Mouse (Mus musculus) MEL (cell line): ENCODE results near the gene Cfap43.

Experiments
- CTCF ChIP-seq, 3 experiments: IDR thresholded peaks in 2 of 3; conservative IDR thresholded peaks in 1 of 3; 2 replicates each; pipeline ENCODE4 v1.5.1; 2011 to 2012; ENCODE audit warnings: low read length in 3 of 3, low read depth in 2 of 3, mild to moderate bottlenecking in 2 of 3, improper control_type of control experiment in 1 of 3, inconsistent platforms in 1 of 3, mixed read lengths in 1 of 3, moderate library complexity in 1 of 3; ENCODE audit not compliant: control insufficient read depth in 1 of 3, insufficient read depth in 1 of 3, poor library complexity in 1 of 3, severe bottlenecking in 1 of 3
- E2F4 ChIP-seq: IDR thresholded peaks from 2 replicates; pipeline ENCODE4 v1.6.1; 2011; ENCODE audit warnings: low read depth, low read length, improper control_type of control experiment, borderline replicate concordance
- ETS1 ChIP-seq: IDR thresholded peaks from 2 replicates; pipeline ENCODE4 v1.6.1; 2012; ENCODE audit warnings: low read depth, mild to moderate bottlenecking, inconsistent platforms, low read length, improper control_type of control experiment, moderate library complexity
- GATA1 ChIP-seq: IDR thresholded peaks from 2 replicates; pipeline ENCODE4 v1.6.1; 2011; ENCODE audit warnings: low read depth, low read length, improper control_type of control experiment
- KAT2A ChIP-seq: conservative IDR thresholded peaks from 2 replicates; pipeline ENCODE4 v1.6.1; 2012; ENCODE audit warnings: low read depth, low read length, improper control_type of control experiment, inconsistent platforms
- MAX ChIP-seq: IDR thresholded peaks from 2 replicates; pipeline ENCODE4 v1.6.1; 2011; ENCODE audit warnings: low read length, improper control_type of control experiment
- MXI1 ChIP-seq: IDR thresholded peaks from 2 replicates; pipeline ENCODE4 v1.6.1; 2011; ENCODE audit warnings: mild to moderate bottlenecking, low read depth, low read length, improper control_type of control experiment
- NRF1 ChIP-seq: IDR thresholded peaks from 2 replicates; pipeline ENCODE4 v1.6.1; 2014; ENCODE audit warnings: low read depth, mild to moderate bottlenecking, inconsistent platforms, low read length, improper control_type of control experiment, moderate library complexity; ENCODE audit not compliant: poor library complexity, insufficient read depth, severe bottlenecking
- POLR2A ChIP-seq, 2 experiments: IDR thresholded peaks; 2 replicates each; pipeline ENCODE4 v1.6.1; 2011 to 2012; ENCODE audit warnings: low read length in 2 of 2, mild to moderate bottlenecking in 2 of 2, control low read depth in 1 of 2, improper control_type of control experiment in 1 of 2, low read depth in 1 of 2, moderate library complexity in 1 of 2; ENCODE audit not compliant: control insufficient read depth in 1 of 2, insufficient read depth in 1 of 2, poor library complexity in 1 of 2
- TCF12 ChIP-seq: IDR thresholded peaks from 2 replicates; pipeline ENCODE4 v1.6.1; 2014; ENCODE audit warnings: low read depth, mild to moderate bottlenecking, inconsistent platforms, low read length, improper control_type of control experiment, moderate library complexity

DNA sequence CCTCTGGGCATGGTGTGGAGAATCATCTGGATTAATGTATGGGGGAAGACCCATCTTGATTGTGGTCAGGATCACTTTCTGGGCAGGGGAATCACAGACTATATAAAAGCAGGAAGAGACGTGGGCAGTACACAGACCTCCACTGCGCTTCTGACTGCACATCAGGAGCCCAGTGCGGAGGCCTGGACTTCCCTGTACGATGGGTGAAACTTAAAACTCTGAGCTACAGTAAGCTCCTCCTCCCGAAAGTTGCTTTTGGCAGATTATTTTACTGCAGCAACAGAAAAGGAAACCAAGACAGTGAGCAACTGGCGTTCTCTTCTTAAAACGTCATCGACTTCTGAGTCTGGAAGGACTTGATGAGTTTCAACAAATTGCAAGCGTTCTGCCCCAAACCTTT is 164.2 kb downstream of the Cfap43 start:
- TF ChIP-seq CTCF (IDR thresholded peaks at IDR 0.05 in 2 of 3, conservative IDR thresholded peaks at IDR 0.05 in 1 of 3; ENCODE audit: control insufficient read depth in 1 of 3, insufficient read depth in 1 of 3, low read depth in 2 of 3, low read length in 3 of 3, poor library complexity in 1 of 3, severe bottlenecking in 1 of 3) = no peak
- no peak for TF ChIP-seq KAT2A
- TF ChIP-seq NRF1 = no peak
- TF ChIP-seq TCF12 = no peak
- no peak for TF ChIP-seq ETS1
- TF ChIP-seq E2F4 = no peak
- no peak for TF ChIP-seq GATA1
- TF ChIP-seq MAX = no peak
- TF ChIP-seq MXI1 = no peak
- no peak for TF ChIP-seq POLR2A (IDR thresholded peaks at IDR 0.05; ENCODE audit: control insufficient read depth in 1 of 2, insufficient read depth in 1 of 2, low read depth in 1 of 2, low read length in 2 of 2, poor library complexity in 1 of 2)
